22 mouse cellular contexts compared by ENCODE assay signal in the genomic region with DNA sequence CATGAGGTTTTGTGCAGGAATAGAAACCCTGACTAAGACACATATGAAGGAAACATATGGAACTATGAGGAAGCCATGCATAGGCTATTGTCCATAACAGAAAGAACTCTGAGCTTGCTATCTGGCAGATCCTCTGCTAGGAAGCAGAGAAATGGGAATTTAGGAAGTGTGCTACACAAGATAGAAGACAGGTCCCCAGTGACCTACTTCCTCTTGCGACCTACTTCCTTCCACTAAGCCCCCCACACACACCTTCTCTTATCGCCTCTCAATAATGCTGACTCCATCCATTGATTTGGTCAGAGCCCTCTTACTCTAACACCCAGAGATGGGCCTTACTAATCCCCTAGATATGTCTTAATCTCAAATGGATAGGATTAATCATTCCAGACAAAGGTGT. TPM values are rescaled to one million over a fixed set of nuclear protein-coding genes. Genes with fewer than 3 reads are reported as not detected.
DNase-seq lines count a peak whose midpoint lies in the region; TF ChIP-seq lines count a peak whose summit lies in the region.
"Had no signal": no experiment of that assay in that cellular context is flagged by ENCODE, and none has a peak within 500 bp of the region (broad histone marks: within the 10 kb centered on the region; RNA-seq: fewer than 3 reads in every experiment).

No protein-coding gene starts in this region.

- peaks cover 0 to 58% of the 10 kb centered on the region in 2 experiments; a peak in 3 of 4 replicates for H3K4me1 ChIP-seq in MEL (ENCODE audit: control insufficient read depth in 1 of 2, insufficient read depth in 2 of 2, low read length in 2 of 2)

- H3K9me3 ChIP-seq in MEL (replicated peaks; ENCODE audit: insufficient read depth, low read length): no peaks in the 10 kb centered on the region

- H3K4me3 ChIP-seq in MEL (ENCODE audit: control insufficient read depth in 1 of 2, insufficient read depth in 1 of 2, low read depth in 2 of 2, low read length in 2 of 2): no peak overlapping the region

- H3K36me3 ChIP-seq in MEL (ENCODE audit: control insufficient read depth in 1 of 2, insufficient read depth in 2 of 2, low read length in 2 of 2): peaks cover 0 to 35% of the 10 kb centered on the region in 2 experiments; a peak in 2 of 4 replicates
- H3K36me3 ChIP-seq: G1E had no signal

- no peak for TF ChIP-seq POLR2A in MEL (IDR thresholded peaks at IDR 0.05; ENCODE audit: control insufficient read depth in 1 of 2, insufficient read depth in 1 of 2, low read depth in 1 of 2, low read length in 2 of 2, poor library complexity in 1 of 2)

- H3K9ac ChIP-seq in MEL (ENCODE audit: control insufficient read depth, low read depth, low read length, poor library complexity, severe bottlenecking): no peak overlapping the region

- no peaks in the 10 kb centered on the region for H3K27me3 ChIP-seq in MEL (ENCODE audit: control insufficient read depth in 1 of 2, insufficient read depth in 2 of 2, low read length in 2 of 2)

- peak; percentile 72 to 77 for TF ChIP-seq EP300 in MEL (IDR thresholded peaks at IDR 0.05; ENCODE audit: low read depth in 1 of 2, low read length in 2 of 2)

- peak overlapping the region; percentile 49 for H3K27ac ChIP-seq in MEL (ENCODE audit: control insufficient read depth, low read depth, low read length)

- peak; percentile 52 for DNase-seq in MEL (ENCODE audit: low read depth, low spot score)
- no peak for DNase-seq in right cerebral cortex, adult 2 months (ENCODE audit: low spot score in 2 of 2)
- DNase-seq: adrenal gland, adult 2 months; adrenal gland, adult 8-10 months; adrenal gland, postnatal 10 days; adrenal gland, postnatal 14 days; adrenal gland, postnatal 25 days; adrenal gland, postnatal 36 days; B cell, adult 2 months; cerebellum, adult 11 months; cerebellum, adult 18-20 months; cerebellum, adult 2 months; cerebellum, adult 8-10 months had no signal

- no peak for TF ChIP-seq RAD21 in MEL (IDR thresholded peaks at IDR 0.05; ENCODE audit: low read depth, low read length)

- peaks cover 2% of the 10 kb centered on the region; the same call in 1 of the 2 replicates for H3K79me2 ChIP-seq in MEL (ENCODE audit: control insufficient read depth, insufficient read depth, low read length, poor library complexity)

- TF ChIP-seq CTCF in MEL (IDR thresholded peaks at IDR 0.05 in 2 of 3, conservative IDR thresholded peaks at IDR 0.05 in 1 of 3; ENCODE audit: control insufficient read depth in 1 of 3, insufficient read depth in 1 of 3, low read depth in 2 of 3, low read length in 3 of 3, poor library complexity in 1 of 3, severe bottlenecking in 1 of 3): no peak

TF ChIP-seq in MEL, 35 proteins besides CTCF, POLR2A, EP300 and RAD21:
- no peak for TF ChIP-seq BHLHE40 (IDR thresholded peaks at IDR 0.05; ENCODE audit: borderline replicate concordance, low read depth, low read length)
- no peak for TF ChIP-seq MXI1 (IDR thresholded peaks at IDR 0.05; ENCODE audit: low read depth, low read length)
- TF ChIP-seq GATA1 (IDR thresholded peaks at IDR 0.05; ENCODE audit: low read depth, low read length): peak; percentile 63
- peak; percentile 32; the same call in 1 of the 2 replicates for TF ChIP-seq ETS1 (IDR thresholded peaks at IDR 0.05; ENCODE audit: low read depth, low read length)
- TF ChIP-seq USF2 (IDR thresholded peaks at IDR 0.05; ENCODE audit: borderline replicate concordance in 1 of 2, insufficient read depth in 1 of 2, low read depth in 1 of 2, low read length in 2 of 2): no peak
- no peak for TF ChIP-seq RCOR1 (IDR thresholded peaks at IDR 0.05; ENCODE audit: low read depth, low read length)
- no peak for TF ChIP-seq NRF1 (IDR thresholded peaks at IDR 0.05; ENCODE audit: insufficient read depth, low read depth, low read length, poor library complexity, severe bottlenecking)
- TF ChIP-seq ELF1 (IDR thresholded peaks at IDR 0.05; ENCODE audit: low read depth, low read length): no peak
- peak; percentile 59 for TF ChIP-seq TAL1 (IDR thresholded peaks at IDR 0.05; ENCODE audit: low read length)
- TF ChIP-seq CHD2 (IDR thresholded peaks at IDR 0.05; ENCODE audit: low read length): no peak

RNA-seq across cellular contexts. Expression of a gene that starts 19.9 kb away (rescaled TPM):
- not detected in 2 replicates for total RNA-seq in MEL (2012; rRNA removed)
- polyA plus RNA-seq in MEL (2012; ENCODE audit: insufficient read depth in 1 of 2, insufficient read length in 2 of 2, low read depth in 1 of 2, low replicate concordance in 2 of 2, missing spikeins in 1 of 2): not detected
- total RNA-seq: adrenal gland, adult 18-20 months; adrenal gland, adult 2 months; adrenal gland, adult 8-10 months; adrenal gland, postnatal 10 days; adrenal gland, postnatal 14 days; adrenal gland, postnatal 25 days; adrenal gland, postnatal 36 days; adrenal gland, postnatal 4 days; CH12.LX; ES-E14 had no signal
- polyA plus RNA-seq: activated CD4-positive, CD25-positive, alpha-beta regulatory T cell, adult 4 months; adrenal gland, adult 2 months; brain, embryonic 14.5 days; CD4-positive, CD25-positive, alpha-beta regulatory T cell, adult 4 months; cerebellum, adult 2 months; G1E; Patski had no signal
